Mouse (Mus musculus): Measurements from ENCODE around the gene Fancb. TPM values are rescaled to one million over a fixed set of nuclear protein-coding genes. Genes with fewer than 3 reads are reported as not detected.

The Fancb gene
- 6.0 and 6.1 TPM in 2 replicates for polyA plus RNA-seq (2014; fragmentation: Nextera tagmentation; extraction: Ambion mirVana)

DNA sequence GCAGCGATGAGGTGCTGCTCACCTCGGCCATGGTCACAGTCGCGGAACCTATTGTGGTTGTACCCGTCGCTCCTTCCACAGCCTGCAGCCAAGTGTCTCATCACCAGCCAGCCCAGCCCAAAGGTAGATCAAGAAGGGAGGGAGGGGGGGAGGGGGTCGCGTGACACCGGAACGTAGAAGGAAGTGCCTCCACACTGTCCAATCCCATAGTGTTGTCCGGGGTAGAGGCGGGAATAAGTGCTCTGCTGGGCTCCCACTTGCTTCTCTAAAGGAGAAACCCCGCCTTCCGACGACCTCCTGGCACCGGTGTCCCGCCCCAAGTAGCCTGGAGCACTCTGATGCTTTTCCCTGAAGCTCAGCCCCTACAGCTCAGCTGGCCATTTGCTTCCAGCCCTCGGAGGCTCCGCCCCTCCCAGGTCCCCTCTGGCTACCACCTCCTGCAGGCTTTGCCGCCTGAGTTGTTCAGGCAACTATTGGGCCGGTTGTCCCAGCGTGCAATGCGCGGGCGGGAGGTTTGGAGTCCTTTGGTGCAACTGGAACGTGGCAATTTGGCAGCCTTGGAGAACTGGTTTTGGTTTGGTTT is at the start of gene Fancb, which contains the start of gene Mospd2:
TSS of gene Fancb (plus strand) at position 400 of the 583 bp plus-strand sequence.
TSS of gene Mospd2 (minus strand) at position 183 of the 583 bp plus-strand sequence.
- DNase-seq (ENCODE audit: low spot score) (peak; percentile 89), ATAC-seq (peak; percentile 99)
- peak within 1 kb of the TSS; percentile 2; the same call in 1 of the 2 replicates for H3K27ac ChIP-seq (ENCODE audit: low read depth, low read length)
- H3K36me3 ChIP-seq (ENCODE audit: control insufficient read depth, insufficient read depth, low read length) = no peaks in the 10 kb centered on the region
- WGBS = 28% methylated on average over 26 of the region's 26 CpGs
- H3K9me3 ChIP-seq (replicated peaks; ENCODE audit: control insufficient read depth, low read length) = no peaks in the 10 kb centered on the region
- peak within 1 kb of the TSS; percentile 50 for H3K4me2 ChIP-seq (ENCODE audit: low read length)
- no peaks in the 10 kb centered on the region for H3K27me3 ChIP-seq (replicated peaks; ENCODE audit: control insufficient read depth, insufficient read depth, low read length)
- no peaks in the 10 kb centered on the region for H3K4me1 ChIP-seq (ENCODE audit: control insufficient read depth, insufficient read depth, low read length)
- H3K4me3 ChIP-seq (ENCODE audit: low read depth, low read length) = peak within 1 kb of the TSS; percentile 43
- H3K9ac ChIP-seq (ENCODE audit: low read length) = peak within 1 kb of the TSS; percentile 53

DNA sequence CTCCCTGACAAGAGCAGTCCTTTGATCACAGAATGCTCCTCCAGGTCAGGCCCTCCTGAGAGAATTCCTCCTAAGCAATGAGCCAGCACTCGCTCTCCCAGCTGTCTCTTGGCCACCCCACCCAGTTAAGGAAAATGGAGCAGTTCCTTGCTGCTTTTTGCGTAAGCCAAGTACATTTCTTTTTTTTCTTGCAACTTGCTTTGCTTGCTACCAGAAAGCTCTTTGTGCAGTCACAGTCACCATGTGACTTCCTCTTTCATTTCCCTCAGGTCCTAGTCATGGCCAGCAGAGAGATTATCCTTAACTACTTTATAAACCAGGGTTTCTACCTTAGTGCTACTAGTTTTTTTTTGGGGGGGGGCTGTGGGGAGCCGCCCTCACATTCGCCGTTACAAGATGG is 38.9 kb upstream of the Fancb start:
- DNase-seq (ENCODE audit: low spot score) (no peak), ATAC-seq (no peak)
- H3K36me3 ChIP-seq (ENCODE audit: control insufficient read depth, insufficient read depth, low read length) = no peaks in the 10 kb centered on the region
- no peaks in the 10 kb centered on the region for H3K4me1 ChIP-seq (ENCODE audit: control insufficient read depth, insufficient read depth, low read length)
- no peaks in the 10 kb centered on the region for H3K9me3 ChIP-seq (replicated peaks; ENCODE audit: control insufficient read depth, low read length)
- no peak overlapping the region for H3K4me2 ChIP-seq (ENCODE audit: low read length)
- no peak overlapping the region for H3K4me3 ChIP-seq (ENCODE audit: low read depth, low read length)
- WGBS = 96% methylated on average over 5 of the region's 5 CpGs
- H3K27me3 ChIP-seq (replicated peaks; ENCODE audit: control insufficient read depth, insufficient read depth, low read length) = no peaks in the 10 kb centered on the region
- H3K27ac ChIP-seq (ENCODE audit: low read depth, low read length) = no peak overlapping the region
- no peak overlapping the region for H3K9ac ChIP-seq (ENCODE audit: low read length)

DNA sequence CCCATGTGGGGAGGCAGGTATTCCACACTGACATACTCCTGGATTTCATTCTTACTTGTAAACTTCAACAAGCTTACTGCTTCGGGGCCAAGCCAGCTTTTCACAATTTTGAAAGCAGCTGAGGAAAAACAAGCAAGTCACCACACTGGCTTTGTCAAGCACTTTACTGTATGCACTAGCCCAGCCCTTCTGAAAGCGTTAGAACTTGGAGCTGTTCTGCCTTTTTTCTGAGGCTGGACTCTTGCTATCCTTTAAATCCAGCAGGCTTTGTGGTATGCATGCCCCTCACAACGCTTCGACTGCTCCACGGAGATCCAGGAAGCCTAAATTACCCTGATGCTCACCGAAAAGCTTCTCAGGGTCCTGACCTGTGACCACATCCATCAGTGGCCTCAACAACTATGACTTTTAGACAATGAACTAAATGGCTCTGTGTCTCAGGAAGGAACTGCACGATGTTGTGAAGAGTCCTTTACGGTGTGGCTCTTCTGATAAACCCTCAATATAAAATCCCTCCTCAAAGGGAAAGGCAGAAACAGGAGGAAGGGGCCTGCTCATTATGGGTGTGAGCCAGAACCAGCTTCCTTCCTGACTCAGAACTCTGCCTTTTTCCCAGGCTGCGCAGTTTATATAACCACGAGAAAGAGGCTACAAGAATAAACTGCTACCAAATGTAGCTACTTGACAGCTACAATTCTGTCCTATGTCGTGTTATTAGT is 28.4 kb upstream of the Fancb start:
- H3K27me3 ChIP-seq (replicated peaks; ENCODE audit: control insufficient read depth, insufficient read depth, low read length) = no peaks in the 10 kb centered on the region
- no peak overlapping the region for H3K4me2 ChIP-seq (ENCODE audit: low read length)
- no peaks in the 10 kb centered on the region for H3K4me1 ChIP-seq (ENCODE audit: control insufficient read depth, insufficient read depth, low read length)
- H3K9me3 ChIP-seq (replicated peaks; ENCODE audit: control insufficient read depth, low read length) = no peaks in the 10 kb centered on the region
- DNase-seq (ENCODE audit: low spot score) (no peak), ATAC-seq (no peak)
- WGBS = 83% methylated on average over 11 of the region's 11 CpGs
- H3K4me3 ChIP-seq (ENCODE audit: low read depth, low read length) = no peak overlapping the region
- H3K27ac ChIP-seq (ENCODE audit: low read depth, low read length) = no peak overlapping the region
- H3K36me3 ChIP-seq (ENCODE audit: control insufficient read depth, insufficient read depth, low read length) = no peaks in the 10 kb centered on the region
- no peak overlapping the region for H3K9ac ChIP-seq (ENCODE audit: low read length)

DNA sequence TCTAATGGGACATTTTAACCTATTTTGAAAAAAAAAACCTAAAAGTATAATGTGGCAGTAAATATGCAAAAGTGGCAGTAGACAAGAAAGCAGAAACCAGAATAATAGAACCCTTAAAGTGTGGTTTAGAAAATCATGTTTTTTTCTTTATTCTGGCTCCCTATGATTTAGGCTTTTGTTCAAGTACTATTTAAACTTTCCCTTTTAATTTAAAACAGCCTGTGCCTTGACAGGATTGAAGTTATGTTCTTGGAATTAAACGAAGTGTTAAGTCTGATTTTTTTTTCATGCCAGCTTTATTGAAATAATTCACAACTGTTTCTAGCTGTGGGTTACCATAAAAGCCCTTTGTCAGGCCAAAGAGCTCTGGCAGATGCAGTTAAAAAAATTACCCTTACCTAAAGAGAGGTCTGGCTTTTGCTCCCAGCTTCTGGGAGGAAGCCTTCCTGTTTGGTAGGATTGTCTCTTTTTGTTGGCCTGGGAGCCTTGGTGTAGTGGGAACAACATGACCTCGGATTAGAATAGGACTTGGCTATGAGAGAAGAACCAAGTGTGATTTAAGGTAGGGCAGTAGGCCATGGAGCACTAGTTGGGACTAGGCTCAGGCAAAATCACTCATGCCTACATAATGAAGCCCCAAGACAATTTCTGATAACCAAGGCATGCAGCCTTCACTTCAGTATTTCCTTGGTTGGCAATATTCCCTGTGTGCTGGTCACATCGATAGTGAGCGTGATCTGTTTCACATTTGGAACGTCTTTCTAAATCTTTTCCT is 27.6 kb upstream of the Fancb start:
- ATAC-seq (no peak), DNase-seq (ENCODE audit: low spot score) (no peak)
- no peaks in the 10 kb centered on the region for H3K9me3 ChIP-seq (replicated peaks; ENCODE audit: control insufficient read depth, low read length)
- no peak overlapping the region for H3K4me2 ChIP-seq (ENCODE audit: low read length)
- no peak overlapping the region for H3K9ac ChIP-seq (ENCODE audit: low read length)
- no peaks in the 10 kb centered on the region for H3K36me3 ChIP-seq (ENCODE audit: control insufficient read depth, insufficient read depth, low read length)
- no peak overlapping the region for H3K27ac ChIP-seq (ENCODE audit: low read depth, low read length)
- WGBS = 75% methylated on average over 5 of the region's 5 CpGs
- no peak overlapping the region for H3K4me3 ChIP-seq (ENCODE audit: low read depth, low read length)
- no peaks in the 10 kb centered on the region for H3K4me1 ChIP-seq (ENCODE audit: control insufficient read depth, insufficient read depth, low read length)
- H3K27me3 ChIP-seq (replicated peaks; ENCODE audit: control insufficient read depth, insufficient read depth, low read length) = no peaks in the 10 kb centered on the region

DNA sequence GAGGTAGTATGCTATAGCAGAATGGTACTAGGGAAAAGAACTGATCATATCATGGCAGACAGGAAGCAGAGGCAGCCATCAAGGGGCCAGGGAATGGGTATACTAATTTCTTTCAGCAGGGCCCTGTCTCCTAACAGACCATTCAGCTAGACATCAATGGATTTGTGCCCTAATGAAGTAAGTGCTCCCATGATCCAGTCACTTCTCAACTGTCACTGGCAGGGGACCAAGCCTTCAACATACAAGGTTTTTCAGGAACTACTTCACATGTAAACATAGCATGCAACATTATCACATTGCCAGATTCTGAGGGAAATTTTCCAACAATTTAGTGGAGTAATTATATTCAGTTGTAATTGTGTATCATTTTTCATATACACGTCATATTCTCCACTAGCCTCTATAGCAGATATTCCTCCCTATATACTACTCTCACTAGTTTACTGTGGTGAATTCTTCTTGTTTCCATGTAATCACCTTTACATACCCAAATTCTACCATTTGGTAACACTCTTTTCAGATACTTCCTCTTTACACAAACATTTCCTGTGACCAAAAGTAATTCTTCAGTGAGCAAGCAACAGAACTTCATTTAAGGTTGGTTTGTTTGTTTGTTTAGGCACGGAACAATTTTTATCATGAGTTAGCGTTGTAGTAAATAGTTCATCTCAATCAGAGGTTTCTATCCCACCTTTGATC is 14.5 kb upstream of the Fancb start:
- 86% methylated on average over 3 of the region's 3 CpGs for WGBS
- no peak for DNase-seq (ENCODE audit: low spot score)
- Histone ChIP-seq H3K9ac (ENCODE audit: low read length) (no peak overlapping the region), H3K27me3 (replicated peaks; ENCODE audit: control insufficient read depth, insufficient read depth, low read length) (no peaks in the 10 kb centered on the region), H3K4me2 (ENCODE audit: low read length) (no peak overlapping the region), H3K36me3 (ENCODE audit: control insufficient read depth, insufficient read depth, low read length) (no peaks in the 10 kb centered on the region), H3K4me1 (ENCODE audit: control insufficient read depth, insufficient read depth, low read length) (no peaks in the 10 kb centered on the region), H3K27ac (ENCODE audit: low read depth, low read length) (no peak overlapping the region), H3K9me3 (replicated peaks; ENCODE audit: control insufficient read depth, low read length) (no peaks in the 10 kb centered on the region), H3K4me3 (ENCODE audit: low read depth, low read length) (no peak overlapping the region)
- ATAC-seq = no peak

DNA sequence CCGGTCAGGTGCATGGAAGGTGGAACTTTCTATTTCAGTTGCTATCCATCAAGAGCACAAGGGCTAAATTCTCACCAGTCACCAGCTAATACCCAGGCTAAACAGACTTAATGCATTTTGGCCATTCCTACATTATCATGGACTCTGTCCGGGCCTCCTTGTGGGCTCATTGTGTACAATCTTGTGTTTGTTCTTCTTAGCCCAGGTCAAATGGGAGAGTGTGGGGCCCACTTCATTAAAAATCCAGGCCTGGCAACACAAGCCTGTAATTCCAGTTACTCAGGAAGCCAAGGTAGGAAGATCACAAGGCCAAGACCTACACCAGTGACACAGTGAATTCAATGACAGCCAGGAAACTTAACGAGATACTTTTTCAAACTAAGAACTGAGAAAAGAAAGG is 9.2 kb upstream of the Fancb start:
- Histone ChIP-seq H3K4me1 (ENCODE audit: control insufficient read depth, insufficient read depth, low read length) (no peaks in the 10 kb centered on the region), H3K9me3 (replicated peaks; ENCODE audit: control insufficient read depth, low read length) (no peaks in the 10 kb centered on the region), H3K9ac (ENCODE audit: low read length) (no peak overlapping the region), H3K4me3 (ENCODE audit: low read depth, low read length) (no peak overlapping the region), H3K27me3 (replicated peaks; ENCODE audit: control insufficient read depth, insufficient read depth, low read length) (no peaks in the 10 kb centered on the region), H3K4me2 (ENCODE audit: low read length) (no peak overlapping the region), H3K27ac (ENCODE audit: low read depth, low read length) (no peak overlapping the region), H3K36me3 (ENCODE audit: control insufficient read depth, insufficient read depth, low read length) (no peaks in the 10 kb centered on the region)
- DNase-seq (ENCODE audit: low spot score) (no peak), ATAC-seq (no peak)
- WGBS = 70% methylated on average over 3 of the region's 3 CpGs

DNA sequence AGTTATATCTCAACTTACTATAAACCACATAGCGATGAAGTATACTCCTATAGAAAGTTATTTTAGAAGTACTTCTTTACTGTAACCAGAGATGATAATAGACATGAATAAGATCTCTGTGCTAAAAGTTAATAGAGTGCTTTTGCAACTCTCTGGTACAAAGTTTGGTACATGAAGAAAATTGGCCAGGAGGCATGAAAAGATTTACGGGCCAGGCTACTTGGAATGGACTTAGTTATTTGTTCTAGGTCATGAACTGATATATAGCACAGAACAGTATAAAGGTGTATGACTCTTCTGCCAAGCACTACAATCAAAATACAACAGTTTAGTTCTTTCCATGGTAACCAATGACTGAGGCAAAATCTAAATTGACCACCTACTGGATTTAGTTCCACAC is 1.5 kb upstream of the Fancb start:
- H3K9me3 ChIP-seq (replicated peaks; ENCODE audit: control insufficient read depth, low read length) = no peaks in the 10 kb centered on the region
- no peaks in the 10 kb centered on the region for H3K4me1 ChIP-seq (ENCODE audit: control insufficient read depth, insufficient read depth, low read length)
- ATAC-seq (no peak), DNase-seq (ENCODE audit: low spot score) (no peak)
- WGBS = 95% methylated on average over 2 of the region's 2 CpGs
- no peaks in the 10 kb centered on the region for H3K27me3 ChIP-seq (replicated peaks; ENCODE audit: control insufficient read depth, insufficient read depth, low read length)
- peak overlapping the region; percentile 50 for H3K4me2 ChIP-seq (ENCODE audit: low read length)
- H3K4me3 ChIP-seq (ENCODE audit: low read depth, low read length) = no peak overlapping the region
- H3K27ac ChIP-seq (ENCODE audit: low read depth, low read length) = no peak overlapping the region
- no peak overlapping the region for H3K9ac ChIP-seq (ENCODE audit: low read length)
- no peaks in the 10 kb centered on the region for H3K36me3 ChIP-seq (ENCODE audit: control insufficient read depth, insufficient read depth, low read length)

DNA sequence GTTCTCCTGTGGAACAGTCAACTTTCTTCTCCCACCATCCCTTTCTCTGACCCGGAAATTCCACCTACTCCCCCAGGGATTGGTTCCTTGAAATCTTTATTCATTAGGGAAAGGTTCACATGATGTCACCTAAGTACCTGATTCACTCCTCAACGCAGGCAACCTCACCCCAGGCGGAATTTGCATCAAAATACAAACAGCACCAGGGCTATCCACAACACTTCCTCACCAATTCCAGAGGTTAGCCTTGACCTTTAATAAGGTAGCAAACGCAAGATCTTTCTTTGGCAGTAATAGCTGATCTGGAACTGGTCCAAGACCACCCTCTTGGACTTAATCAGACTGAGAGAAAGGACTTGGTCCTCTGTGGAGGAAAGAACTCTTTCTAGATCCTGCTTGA is 22.7 kb downstream of the Fancb start:
- ATAC-seq (no peak), DNase-seq (ENCODE audit: low spot score) (no peak)
- no peaks in the 10 kb centered on the region for H3K9me3 ChIP-seq (replicated peaks; ENCODE audit: control insufficient read depth, low read length)
- H3K4me2 ChIP-seq (ENCODE audit: low read length) = no peak overlapping the region
- no peaks in the 10 kb centered on the region for H3K36me3 ChIP-seq (ENCODE audit: control insufficient read depth, insufficient read depth, low read length)
- H3K27me3 ChIP-seq (replicated peaks; ENCODE audit: control insufficient read depth, insufficient read depth, low read length) = no peaks in the 10 kb centered on the region
- no peak overlapping the region for H3K9ac ChIP-seq (ENCODE audit: low read length)
- no peak overlapping the region for H3K4me3 ChIP-seq (ENCODE audit: low read depth, low read length)
- WGBS = 30% methylated on average over 4 of the region's 4 CpGs
- no peaks in the 10 kb centered on the region for H3K4me1 ChIP-seq (ENCODE audit: control insufficient read depth, insufficient read depth, low read length)
- no peak overlapping the region for H3K27ac ChIP-seq (ENCODE audit: low read depth, low read length)
